Mouse (Mus musculus) frontal cortex, adult 2 months (tissue): ENCODE data around the gene Specc1. TPM values are rescaled to one million over a fixed set of nuclear protein-coding genes. Genes with fewer than 3 reads are reported as not detected.

Experiments used
- DNase-seq, 2 experiments: peaks; one replicate each; pipeline ENCODE4 v3.0.0; 2022; ENCODE audit warnings: low spot score in 1 of 2; ENCODE audit errors: extremely low spot score in 1 of 2
- polyA plus RNA-seq: library from polyadenylated mRNA; depleted of rRNA; stranded (reverse); fragments of >200 nt; gene quantifications from 2 replicates; pipeline ENCODE4 v1.2.3, GENCODE M21; 2012

The Specc1 gene
- polyA plus RNA-seq, 1 experiment: 35.0 TPM

DNA sequence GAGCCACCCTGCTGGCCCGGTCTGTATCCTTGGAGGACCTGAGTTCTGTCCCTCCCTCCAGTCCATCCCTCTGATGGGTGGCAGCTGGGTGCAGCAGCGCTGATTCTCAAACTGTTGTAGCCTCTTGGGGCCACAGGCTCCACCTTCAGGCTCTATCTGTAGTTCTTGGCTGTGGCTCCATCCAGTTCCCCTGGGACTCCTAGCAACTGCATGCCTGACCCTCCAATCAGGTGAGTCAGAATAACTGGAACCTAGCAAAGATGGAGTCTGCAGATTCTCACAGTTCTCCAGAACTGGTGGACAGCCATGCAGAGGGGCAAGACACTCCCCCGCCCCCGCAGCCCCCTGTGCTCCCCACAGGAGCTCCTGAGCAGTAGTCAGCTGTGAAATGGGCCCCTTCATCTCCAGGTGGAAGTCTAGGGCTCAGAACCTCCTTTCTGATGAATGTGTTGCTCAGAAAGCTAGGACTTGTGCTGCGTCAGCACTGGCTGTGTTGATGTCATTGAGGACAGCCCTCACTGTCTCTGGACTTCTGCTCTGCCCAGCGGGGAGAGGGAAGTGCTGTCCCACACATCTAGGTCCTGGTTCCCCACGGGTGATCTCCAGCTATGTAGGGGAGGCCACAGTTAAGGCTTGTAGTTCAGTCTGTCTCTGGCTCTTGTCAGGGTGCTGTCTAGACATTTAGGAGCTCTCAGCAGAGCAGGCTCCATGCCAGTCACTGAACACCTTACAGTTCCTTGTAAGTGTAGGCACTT lies 264.4 kb downstream of the Specc1 start:
- no peak for DNase-seq

DNA sequence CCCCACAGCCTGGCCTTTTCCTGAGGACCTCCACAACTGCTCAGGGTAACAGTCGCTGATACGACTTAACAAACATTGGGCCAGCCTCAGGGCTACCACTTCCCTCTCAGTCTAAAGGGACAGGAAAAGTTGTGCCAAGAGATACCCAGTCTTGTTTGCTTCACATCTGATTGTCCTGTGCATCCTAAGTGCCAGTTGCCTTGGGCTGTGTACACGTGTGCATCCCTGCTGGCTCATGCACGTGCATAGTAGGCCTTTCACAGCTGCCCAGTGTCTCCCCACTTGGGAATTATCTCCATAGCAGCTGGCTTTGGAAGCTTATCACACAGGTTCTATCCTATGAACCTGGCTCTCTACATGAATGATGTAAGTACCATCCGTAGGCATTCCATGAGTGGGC lies 266.9 kb downstream of the Specc1 start:
- DNase-seq: no peak

DNA sequence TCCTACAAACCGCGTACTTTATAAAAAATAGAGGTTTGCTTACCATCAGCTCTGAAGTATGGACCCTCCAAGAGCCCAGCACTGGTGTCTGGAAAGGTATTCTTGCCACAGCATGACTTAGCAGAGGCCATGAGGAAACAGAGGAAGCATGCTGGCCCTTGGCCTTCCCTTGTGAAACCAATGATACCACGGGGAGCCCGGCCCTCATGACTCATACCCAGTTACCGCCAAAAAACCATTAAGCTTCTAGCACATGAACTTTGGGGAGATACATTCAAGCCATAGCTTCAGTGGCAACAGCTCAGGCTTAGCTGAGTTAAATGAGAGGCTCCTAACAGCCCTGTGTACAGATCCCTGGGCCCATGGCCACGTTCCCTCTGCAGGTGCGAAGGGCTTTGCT lies 267.4 kb downstream of the Specc1 start:
- DNase-seq: no peak

DNA sequence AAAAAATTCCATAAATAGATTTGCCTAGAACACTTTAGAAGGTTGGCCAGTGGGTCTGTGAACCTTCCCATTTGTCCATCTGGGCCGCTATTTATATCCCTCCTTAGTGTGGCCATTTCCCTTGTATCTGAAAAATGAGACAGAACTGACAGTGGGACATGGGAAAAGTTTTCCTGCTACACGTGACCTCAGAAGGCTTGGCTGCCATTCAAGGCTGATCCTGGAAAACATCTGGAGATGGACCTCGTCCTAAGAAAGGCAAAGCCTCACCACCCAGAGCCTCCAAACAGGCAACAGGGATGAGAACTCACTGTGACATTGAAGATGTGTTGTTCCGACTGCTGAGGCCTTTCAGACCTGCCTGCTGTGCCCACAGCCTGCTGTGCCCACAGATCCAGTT lies 268.2 kb downstream of the Specc1 start:
- DNase-seq: no peak

DNA sequence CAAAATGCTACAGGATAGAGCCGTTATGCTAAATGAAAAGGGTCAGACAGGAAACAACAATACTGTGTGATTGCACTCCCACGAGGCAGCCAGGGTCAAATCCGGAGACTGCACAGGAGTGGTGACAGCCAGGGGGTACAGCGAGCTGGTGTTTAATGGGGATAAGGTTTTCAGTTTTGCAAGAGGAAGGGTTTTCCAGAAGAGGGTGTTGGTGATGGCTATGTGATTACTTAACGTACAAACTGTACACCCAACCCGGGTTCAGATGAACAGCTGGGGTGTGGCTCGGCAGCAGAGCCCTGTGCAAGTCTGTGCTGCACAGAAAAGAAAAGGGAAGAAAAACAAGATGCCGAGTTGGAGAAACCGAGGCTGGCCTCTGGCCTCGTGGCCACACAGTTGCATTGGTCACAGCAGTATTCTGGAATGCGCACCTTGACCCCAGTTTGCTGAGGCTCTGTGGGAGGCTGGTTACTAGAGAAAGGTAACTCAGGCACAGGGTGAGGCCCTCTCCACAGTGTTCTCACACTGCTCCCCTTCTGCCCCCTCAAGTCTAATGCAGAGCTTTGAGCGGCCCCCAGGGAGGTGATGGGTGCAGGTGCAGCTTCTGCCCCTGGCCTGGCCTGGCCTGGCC lies 284.2 kb downstream of the Specc1 start:
- no peak for DNase-seq

DNA sequence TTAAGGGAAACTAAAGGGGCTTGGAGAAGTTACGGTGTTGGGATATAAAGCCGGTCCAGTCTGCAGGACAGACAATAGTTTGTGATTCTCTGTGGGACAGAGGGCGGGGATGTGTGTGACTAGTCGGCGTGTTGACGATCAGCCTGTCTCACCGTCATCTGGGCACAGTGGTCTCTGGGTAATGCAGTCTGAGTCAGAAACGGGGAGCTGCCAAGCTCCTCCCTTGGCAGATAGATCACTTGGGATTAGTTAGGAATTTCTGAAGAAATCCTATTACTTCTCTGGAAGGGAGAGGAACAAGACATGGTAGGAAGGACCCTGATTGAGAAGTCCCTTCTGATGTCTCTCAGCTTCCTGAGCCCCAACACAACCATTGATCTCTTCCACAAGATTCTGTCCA lies 287.3 kb downstream of the Specc1 start:
- DNase-seq: no peak

DNA sequence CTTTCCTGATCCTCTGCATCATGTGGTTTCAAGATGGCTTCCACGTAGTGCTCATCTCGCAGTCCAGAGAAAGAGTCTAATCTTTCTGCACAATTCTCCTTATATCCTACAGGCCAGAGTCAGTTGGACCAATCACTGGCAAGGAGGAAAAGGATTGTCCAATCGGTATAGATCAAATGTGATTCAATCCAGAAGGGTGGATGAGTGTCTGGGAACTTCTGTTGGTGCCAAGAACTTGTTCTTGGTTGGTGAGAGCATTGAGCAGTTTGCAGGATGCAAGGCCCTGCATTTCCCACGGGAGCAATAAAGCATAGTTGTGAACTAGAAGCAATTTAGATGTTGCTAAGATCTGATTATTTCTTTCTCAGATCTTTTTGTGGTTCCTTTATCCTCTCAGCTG lies 287.9 kb downstream of the Specc1 start:
- DNase-seq: no peak

DNA sequence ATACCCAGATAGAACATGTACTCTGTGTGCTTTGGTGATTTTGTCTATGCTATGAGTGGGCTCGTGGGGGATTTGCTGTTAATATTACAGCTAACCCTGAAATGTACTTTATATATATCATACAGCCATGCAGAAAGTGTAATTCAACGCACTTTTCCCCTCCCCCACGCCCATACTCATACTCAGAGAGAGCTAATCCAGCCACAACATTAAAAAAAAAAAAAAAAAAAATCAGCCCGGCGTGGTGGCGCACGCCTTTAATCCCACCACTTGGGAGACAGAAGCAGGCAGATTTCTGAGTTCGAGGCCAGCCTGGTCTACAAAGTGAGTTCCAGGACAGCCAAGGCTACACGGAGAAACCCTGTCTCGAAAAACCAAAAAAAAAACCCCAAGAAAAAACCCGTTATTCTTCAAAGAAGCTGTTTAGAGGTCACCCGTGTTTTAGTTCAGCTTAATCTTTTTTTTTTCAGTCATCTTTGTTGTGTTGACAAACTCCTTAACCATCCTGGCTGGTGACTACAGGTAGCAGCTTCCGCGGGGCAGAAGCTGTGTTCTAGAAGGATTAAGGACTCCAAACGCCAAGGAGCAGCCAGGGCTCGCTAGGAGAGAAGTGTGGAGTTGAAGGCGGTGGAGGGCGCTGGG lies 291.3 kb downstream of the Specc1 start:
- DNase-seq: no peak

DNA sequence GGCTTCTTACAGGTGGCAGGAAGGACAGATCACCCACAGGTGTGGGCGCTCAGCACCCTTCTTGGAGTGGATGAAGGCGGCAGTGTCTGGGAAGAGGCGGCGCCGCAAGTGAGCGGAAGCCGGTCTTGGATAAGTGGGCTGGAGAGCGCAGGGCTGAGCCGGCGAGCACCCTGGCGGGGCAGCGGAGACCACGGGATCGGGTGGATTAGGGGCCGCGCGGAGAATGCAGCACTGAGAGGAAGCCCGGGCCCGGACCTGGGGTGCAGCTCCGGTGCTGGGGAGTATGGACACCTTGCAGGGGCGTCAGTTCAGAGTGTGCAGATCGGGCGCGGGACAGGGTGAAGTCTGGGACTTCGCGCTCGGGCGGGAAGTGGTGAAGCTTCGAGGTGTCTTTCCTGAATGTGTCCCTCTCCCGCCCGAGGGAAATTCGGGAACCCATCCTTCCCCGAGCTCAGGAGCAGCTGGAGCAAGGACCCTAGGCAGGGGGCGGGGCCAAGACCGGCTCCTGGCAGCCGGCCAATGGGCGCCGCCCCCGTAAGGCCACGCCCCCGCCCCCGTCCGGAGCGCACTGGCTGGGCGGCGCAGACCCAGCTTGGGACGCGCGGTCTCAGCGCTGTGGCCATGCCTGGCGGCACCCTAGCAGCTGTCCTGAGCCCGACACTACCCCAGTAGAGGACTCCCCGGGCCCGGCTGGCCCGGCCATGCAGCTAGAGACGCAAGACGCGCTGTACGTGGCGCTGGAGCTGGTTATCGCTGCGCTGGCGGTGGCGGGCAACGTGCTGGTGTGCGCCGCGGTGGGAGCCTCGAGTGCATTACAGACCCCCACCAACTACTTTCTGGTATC lies 292.1 kb downstream of the Specc1 start, which contains the start of gene Adora2b:
TSS of gene Adora2b (plus strand) at position 584 of the 844 bp plus-strand sequence.
- DNase-seq: peak in 1 of 2 experiments; percentile 23

DNA sequence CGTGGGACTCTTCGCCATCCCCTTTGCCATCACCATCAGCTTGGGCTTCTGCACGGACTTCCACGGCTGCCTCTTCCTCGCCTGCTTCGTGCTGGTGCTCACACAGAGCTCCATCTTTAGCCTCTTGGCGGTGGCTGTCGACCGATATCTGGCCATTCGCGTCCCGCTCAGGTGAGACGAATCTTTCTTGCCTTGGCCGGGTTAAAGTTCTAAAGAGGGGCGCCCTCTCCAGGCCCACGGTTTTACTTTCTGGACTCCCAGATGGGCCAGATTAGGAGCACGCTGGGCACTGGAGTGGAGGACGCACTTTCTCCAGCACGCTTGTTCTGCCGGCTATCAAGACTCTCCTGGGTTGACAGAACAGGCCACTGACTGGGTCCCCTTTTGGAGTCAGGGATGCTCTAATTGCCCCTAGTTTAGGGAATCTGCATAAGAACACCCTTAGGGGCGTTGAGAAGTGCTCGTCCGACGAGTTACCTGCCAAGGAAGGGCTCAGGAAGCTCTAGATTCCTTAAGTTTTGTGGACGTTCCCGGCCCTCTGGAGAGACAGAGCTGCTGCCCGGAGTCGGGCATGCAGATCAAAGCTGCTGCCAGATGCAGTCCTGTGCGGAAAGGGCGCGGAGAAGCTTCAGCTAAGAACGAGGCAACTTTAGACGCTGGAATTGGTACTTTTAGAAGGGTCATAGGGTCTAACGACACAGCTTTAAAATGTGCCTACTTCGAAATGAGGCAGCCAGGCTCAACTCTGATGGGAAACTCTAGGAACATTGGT lies 292.9 kb downstream of the Specc1 start:
- no peak for DNase-seq

DNA sequence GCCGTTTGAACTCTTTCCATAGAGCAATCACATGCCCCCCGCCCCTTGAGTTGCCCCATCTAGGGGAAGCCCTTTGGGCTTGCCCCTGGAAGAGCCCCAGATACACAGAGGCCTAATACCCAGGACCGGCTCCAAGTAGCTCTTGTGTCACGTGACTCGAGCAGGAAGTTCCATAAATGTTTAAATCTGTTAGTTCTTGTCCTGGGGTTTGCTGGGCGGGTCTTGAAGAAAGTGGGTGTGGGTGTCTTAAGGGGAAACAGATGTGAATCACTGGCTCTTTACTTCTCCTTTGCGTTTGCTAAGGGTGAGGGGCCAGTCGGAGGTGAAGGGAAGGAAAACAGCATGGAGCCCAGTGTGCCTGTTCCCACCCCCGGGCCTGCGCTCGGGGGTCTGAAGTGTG lies 294.5 kb downstream of the Specc1 start:
- DNase-seq: no peak

DNA sequence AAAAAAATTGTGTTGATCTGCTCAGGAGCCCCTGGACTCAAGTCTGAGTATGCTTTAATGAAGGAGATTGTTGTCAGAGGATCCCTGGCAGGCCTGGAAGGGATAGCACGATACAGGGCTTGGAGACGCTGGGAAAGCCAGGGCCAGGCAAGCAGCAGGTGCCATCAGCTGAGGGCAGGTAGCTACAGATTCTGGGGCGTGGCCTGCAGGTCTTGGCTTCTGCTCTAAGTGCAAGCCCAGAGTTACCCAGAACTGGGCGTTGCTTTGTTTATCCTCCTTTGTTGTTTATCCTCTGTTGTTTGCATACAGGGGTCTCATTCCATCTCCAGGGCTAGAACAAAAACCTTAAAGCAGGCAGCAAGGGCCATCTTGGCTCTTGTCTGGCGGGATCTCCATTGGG lies 296.8 kb downstream of the Specc1 start:
- no peak for DNase-seq

DNA sequence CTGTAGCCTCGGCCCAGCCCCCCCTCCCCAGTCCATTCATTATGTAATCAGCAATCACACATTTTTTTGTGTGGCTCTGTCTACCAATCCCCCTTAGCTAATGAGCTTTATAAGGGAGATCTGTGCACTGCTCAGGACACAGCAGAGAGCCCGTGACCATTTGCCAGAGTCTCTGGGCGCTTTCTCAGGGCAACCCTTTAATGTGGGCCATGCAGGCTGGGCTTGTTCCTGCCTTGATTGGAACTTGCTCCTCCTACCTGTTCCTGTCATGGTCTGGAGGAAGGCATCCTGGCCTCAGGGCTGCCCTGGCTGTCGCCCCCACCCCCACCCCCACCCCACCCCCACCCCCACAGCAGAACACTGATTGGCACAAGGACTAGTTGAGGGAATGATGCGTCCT lies 302.7 kb downstream of the Specc1 start:
- no peak for DNase-seq

DNA sequence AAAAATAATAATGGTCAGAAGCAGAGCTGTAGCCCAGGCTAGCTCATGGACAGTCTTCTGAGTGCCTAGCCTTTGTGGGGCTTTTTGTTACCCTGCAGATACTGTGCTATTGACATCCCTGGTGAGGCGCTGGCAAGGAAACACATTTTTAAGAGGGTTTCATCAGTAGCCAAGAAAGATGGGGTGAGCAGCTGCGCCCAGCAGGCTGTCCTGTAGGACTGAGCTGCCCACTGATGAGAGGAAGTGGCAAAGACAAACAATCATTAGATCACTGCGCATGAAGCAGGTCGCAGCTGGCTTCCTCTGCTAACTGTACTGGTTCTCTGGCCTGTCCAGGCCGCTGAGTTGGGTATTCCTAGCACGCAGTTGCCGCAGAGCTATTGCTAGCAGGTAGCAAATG lies 307.0 kb downstream of the Specc1 start:
- DNase-seq: no peak

DNA sequence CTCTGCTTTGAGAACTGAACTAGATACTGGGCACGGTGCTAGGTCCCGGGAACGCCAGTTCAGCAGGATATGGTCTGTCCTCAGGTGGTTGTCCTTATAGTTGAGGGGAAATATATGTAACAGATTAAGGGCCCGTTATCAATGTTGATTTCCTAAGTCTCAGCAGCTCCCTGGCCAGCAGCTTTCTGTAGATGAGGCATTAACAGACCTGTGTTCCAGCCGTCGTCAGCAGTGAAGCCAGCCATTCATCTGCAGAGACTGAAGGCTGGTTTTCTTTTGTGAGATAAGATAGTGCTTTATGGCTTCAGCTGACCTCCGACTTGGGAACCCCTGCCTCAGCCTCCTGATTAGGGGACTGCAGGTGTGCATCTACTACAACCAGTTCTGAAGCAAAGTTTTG lies 307.5 kb downstream of the Specc1 start:
- DNase-seq: no peak

DNA sequence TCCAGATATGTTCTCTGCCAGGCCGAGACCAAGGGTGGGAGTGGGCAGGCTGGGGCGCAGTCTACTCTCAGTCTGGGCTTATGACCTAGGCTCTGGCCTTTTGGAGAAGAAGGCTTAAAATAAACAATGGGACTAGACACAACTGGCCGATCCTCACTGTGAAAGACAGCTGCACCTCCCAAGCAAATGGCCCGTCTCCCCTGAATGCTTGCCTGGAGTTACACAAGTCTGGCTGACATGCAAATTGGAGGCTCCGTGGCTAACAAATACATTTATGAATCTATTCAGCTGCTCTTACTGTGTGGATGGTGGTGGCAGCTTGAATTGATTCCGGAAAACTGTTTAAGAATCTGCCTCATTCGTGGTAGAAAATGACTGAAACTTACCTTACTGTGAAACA lies 309.1 kb downstream of the Specc1 start:
- no peak for DNase-seq

DNA sequence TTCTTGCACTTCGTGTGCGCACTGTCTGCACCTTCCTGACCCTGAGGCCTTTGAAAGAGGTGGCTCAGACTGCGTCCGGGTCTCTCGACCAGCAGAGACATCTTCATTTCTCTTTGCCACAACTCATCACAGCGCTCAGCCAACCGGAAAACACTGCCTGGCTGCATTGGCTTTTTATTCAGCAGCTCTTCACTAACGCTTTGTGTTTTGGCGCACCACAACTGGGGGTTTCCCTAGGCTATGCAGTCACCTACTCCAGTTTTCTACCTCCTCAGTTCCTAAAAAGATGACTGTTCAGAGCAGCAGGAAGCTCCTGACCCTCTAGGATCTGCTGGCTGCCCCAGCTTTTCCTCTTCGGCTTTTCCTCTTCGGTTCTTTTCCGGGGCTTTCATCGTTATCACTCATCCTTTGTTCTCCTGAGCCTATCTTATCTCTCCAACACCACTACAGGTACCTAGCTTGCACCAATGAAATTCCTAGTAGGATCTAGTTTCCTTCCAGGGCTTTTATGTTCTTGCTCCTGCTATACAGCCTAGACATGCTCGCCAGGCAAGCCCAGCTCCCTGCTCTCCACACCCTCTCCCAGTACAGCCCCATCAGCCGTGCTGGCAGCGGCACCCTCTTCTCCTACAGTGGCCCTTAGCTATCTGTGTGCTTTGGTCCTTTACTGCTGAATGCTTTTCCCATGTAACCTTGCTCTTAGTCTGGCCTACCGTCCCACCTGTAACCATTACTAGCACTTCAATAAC lies 310.1 kb downstream of the Specc1 start:
- DNase-seq: no peak

DNA sequence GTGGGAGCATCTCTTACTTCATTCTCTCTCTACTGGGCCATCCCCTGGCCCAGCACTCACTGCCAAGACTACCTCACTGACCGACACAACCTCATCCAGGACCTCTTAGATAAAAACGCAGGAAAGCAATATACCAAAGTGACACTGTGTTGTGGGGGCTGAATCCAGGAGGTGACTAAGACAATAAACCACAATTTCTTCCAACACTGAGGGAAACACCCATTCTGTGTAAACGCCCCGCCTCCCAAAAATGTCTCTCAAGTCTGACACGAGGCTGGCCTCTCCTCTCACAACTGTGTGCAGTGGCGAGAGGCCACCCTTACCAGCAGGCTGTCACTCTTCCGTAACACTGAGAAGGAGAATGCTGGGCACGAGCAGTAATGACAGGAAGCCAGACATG lies 311.8 kb downstream of the Specc1 start:
- DNase-seq: no peak

DNA sequence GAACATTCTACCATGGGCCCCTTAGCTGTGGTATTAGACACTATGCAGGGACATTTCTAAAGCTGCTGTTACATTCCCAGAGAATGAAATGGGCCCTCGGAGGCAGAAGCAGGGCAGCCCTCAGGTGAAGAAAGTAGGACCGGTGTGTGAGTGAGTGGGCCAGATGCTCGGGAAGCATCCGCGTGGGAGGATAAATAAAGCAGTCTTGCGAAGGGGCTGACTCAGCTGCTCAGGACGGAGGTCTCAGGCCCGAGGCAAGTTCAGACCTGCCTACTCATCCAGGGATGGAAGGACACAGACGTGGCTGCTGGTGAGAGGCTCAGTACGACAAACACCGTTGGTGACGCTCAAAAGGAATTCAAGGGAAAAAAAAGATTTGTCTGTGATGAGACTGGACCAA lies 312.5 kb downstream of the Specc1 start:
- DNase-seq: no peak

DNA sequence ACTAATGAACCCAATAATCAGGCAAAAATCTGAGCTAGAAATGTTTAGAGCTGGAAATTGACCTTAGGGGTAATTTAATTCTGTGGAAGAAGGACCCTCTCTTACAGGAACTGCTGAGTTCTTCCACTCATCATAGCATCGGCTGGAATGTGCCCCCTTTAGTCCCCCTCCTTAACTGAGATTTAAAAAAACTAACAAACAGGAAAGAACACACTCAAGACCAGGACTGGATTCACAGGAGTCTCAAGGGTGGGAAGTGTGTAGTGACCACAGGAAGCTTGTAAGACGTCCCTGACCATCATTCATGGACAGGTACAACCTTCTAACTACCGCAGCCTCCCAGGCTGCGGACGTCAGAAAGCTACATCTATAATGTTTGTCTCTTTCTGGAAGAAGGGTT lies 314.3 kb downstream of the Specc1 start:
- DNase-seq: no peak
